Mouse (Mus musculus) forebrain, postnatal 0 days (tissue): ENCODE results near the gene Camta1. TPM values are rescaled to one million over a fixed set of nuclear protein-coding genes. Genes with fewer than 3 reads are reported as not detected.
A peak's percentile ranks its signal among the peaks of the same experiment; 100 is the strongest.

ENCODE experiments used
- ATAC-seq: fragments of 200-750 bp; cut with Nextera tagmentation; 2 replicates; pipeline ENCODE4 v1.8.0; 2017; ENCODE audit warnings: mild to moderate bottlenecking, moderate library complexity
- DNase-seq: peaks from one replicate; pipeline ENCODE4 v3.0.0-alpha.2; 2015
- H3K27ac ChIP-seq: fragments of 300-500 bp; sonication (generic); 2 replicates; pipeline ENCODE4 v1.5.1; 2014; ENCODE audit warnings: low read depth, mild to moderate bottlenecking, antibody characterized with exemption, low read length, moderate library complexity, mixed read lengths
- H3K27me3 ChIP-seq: fragments of 300-500 bp; sonication (generic); 2 replicates; pipeline ENCODE4 v1.6.1; 2014; ENCODE audit warnings: mild to moderate bottlenecking, low read length, mixed read lengths; ENCODE audit not compliant: insufficient read depth
- H3K36me3 ChIP-seq: fragments of 300-500 bp; sonication (generic); 2 replicates; pipeline ENCODE4 v1.6.1; 2014; ENCODE audit warnings: mild to moderate bottlenecking, moderate library complexity; ENCODE audit not compliant: insufficient read depth
- H3K4me1 ChIP-seq: fragments of 300-500 bp; sonication (generic); 2 replicates; pipeline ENCODE4 v1.6.1; 2014; ENCODE audit warnings: antibody characterized with exemption; ENCODE audit not compliant: insufficient read depth
- H3K4me2 ChIP-seq: fragments of 300-500 bp; sonication (generic); 2 replicates; pipeline ENCODE4 v1.6.1; 2014; ENCODE audit warnings: low read depth, mild to moderate bottlenecking, moderate library complexity
- H3K4me3 ChIP-seq: fragments of 300-500 bp; sonication (generic); 2 replicates; pipeline ENCODE4 v1.5.1; 2014; ENCODE audit warnings: low read depth, low read length, mixed read lengths
- H3K9ac ChIP-seq: fragments of 300-500 bp; sonication (generic); 2 replicates; pipeline ENCODE4 v1.6.1; 2014; ENCODE audit warnings: mild to moderate bottlenecking
- H3K9me3 ChIP-seq: fragments of 300-500 bp; sonication (generic); 2 replicates; pipeline ENCODE4 v1.6.1; 2016; ENCODE audit warnings: low read length
- CTCF ChIP-seq: sonication (generic); IDR thresholded peaks from 2 replicates; pipeline ENCODE4 v1.5.1; 2016; ENCODE audit warnings: antibody characterized with exemption, control low read depth, low read depth
- WGBS: fragments of 180-500 bp; shearing (Covaris S2); extraction: QIAGEN DNeasy Blood & Tissue Kit; methylation state at CpG from one replicate; pipeline ENCODE4 v1.1.7; 2014; 5-methylcytosine and 5-hydroxymethylcytosine counted together
- polyA plus RNA-seq: library from polyadenylated mRNA; unstranded; fragments of >200 nt; fragmentation: Nextera tagmentation; extraction: Ambion mirVana; gene quantifications from 2 replicates; pipeline ENCODE4 v1.2.1, GENCODE M21; 2015
- total RNA-seq: library from RNA; depleted of rRNA; stranded (reverse); fragments of >200 nt; gene quantifications from 2 replicates; pipeline ENCODE4 v1.2.3, GENCODE M21; 2014

Camta1 gene
- total and polyA plus RNA-seq, 2 experiments from 2014 or later = 87.4 to 131 TPM

- no peak for TF ChIP-seq CTCF
- Histone ChIP-seq H3K4me1 (no peaks in the 10 kb centered on the region), H3K4me3 (no peak overlapping the region), H3K36me3 (no peaks in the 10 kb centered on the region), H3K9ac (no peak overlapping the region), H3K4me2 (no peak overlapping the region), H3K27ac (no peak overlapping the region), H3K9me3 (no peaks in the 10 kb centered on the region), H3K27me3 (no peaks in the 10 kb centered on the region)
- WGBS = 46% methylated on average over 11 of the region's 11 CpGs
- no peak for ATAC-seq
- no peak for DNase-seq
Measured at GRCm38 (mm10) chr4:151213475-151213874, 648.2 kb downstream of the Camta1 start.

- no peak for ATAC-seq
- H3K4me3 ChIP-seq = no peak overlapping the region
- no peaks in the 10 kb centered on the region for H3K4me1 ChIP-seq
- no peaks in the 10 kb centered on the region for H3K27me3 ChIP-seq
- H3K27ac ChIP-seq = no peak overlapping the region
- TF ChIP-seq CTCF = no peak
- H3K9me3 ChIP-seq = no peaks in the 10 kb centered on the region
- H3K9ac ChIP-seq = no peak overlapping the region
- no peak overlapping the region for H3K4me2 ChIP-seq
- WGBS = 84% methylated on average over 6 of the region's 6 CpGs
- DNase-seq = no peak
- no peaks in the 10 kb centered on the region for H3K36me3 ChIP-seq
Measured at GRCm38 (mm10) chr4:151211992-151212391, 649.7 kb downstream of the Camta1 start.

GRCm38 (mm10) chr4:151207566-151207965 is 654.1 kb downstream of the Camta1 start:
- Histone ChIP-seq H3K4me2 (no peak overlapping the region), H3K36me3 (no peaks in the 10 kb centered on the region), H3K4me1 (no peaks in the 10 kb centered on the region), H3K27me3 (no peaks in the 10 kb centered on the region), H3K9me3 (no peaks in the 10 kb centered on the region), H3K27ac (no peak overlapping the region), H3K9ac (no peak overlapping the region), H3K4me3 (no peak overlapping the region)
- no peak for TF ChIP-seq CTCF
- 73% methylated on average over 7 of the region's 7 CpGs for WGBS
- no peak for ATAC-seq
- DNase-seq = no peak

GRCm38 (mm10) chr4:151202891-151203290 is 658.8 kb downstream of the Camta1 start:
- DNase-seq (no peak), ATAC-seq (no peak)
- Histone ChIP-seq H3K4me1 (no peaks in the 10 kb centered on the region), H3K4me3 (no peak overlapping the region), H3K4me2 (no peak overlapping the region), H3K27me3 (no peaks in the 10 kb centered on the region), H3K9me3 (no peaks in the 10 kb centered on the region), H3K27ac (no peak overlapping the region), H3K36me3 (no peaks in the 10 kb centered on the region), H3K9ac (no peak overlapping the region)
- no peak for TF ChIP-seq CTCF
- WGBS = 22% methylated on average over 6 of the region's 6 CpGs

- Histone ChIP-seq H3K27me3 (no peaks in the 10 kb centered on the region), H3K9ac (no peak overlapping the region), H3K9me3 (no peaks in the 10 kb centered on the region), H3K36me3 (no peaks in the 10 kb centered on the region), H3K4me2 (no peak overlapping the region), H3K27ac (no peak overlapping the region), H3K4me3 (no peak overlapping the region), H3K4me1 (no peaks in the 10 kb centered on the region)
- TF ChIP-seq CTCF = no peak
- 62% methylated on average over 9 of the region's 9 CpGs for WGBS
- ATAC-seq = peak; percentile 27; the same call in 1 of the 2 replicates
- DNase-seq = peak; percentile 46
Measured at GRCm38 (mm10) chr4:151200316-151200715, 661.4 kb downstream of the Camta1 start.

GRCm38 (mm10) chr4:151195126-151195525 is 666.5 kb downstream of the Camta1 start:
- Histone ChIP-seq H3K9me3 (no peaks in the 10 kb centered on the region), H3K27ac (no peak overlapping the region), H3K4me1 (no peaks in the 10 kb centered on the region), H3K9ac (no peak overlapping the region), H3K4me3 (no peak overlapping the region), H3K27me3 (no peaks in the 10 kb centered on the region; the same call in none of the 2 replicates), H3K36me3 (no peaks in the 10 kb centered on the region), H3K4me2 (no peak overlapping the region)
- DNase-seq (no peak), ATAC-seq (no peak)
- TF ChIP-seq CTCF = no peak
- 53% methylated on average over 10 of the region's 10 CpGs for WGBS

GRCm38 (mm10) chr4:151194715-151195097 is 667.0 kb downstream of the Camta1 start:
- Histone ChIP-seq H3K9me3 (no peaks in the 10 kb centered on the region), H3K4me1 (no peaks in the 10 kb centered on the region), H3K27me3 (no peaks in the 10 kb centered on the region; the same call in none of the 2 replicates), H3K4me2 (no peak overlapping the region), H3K36me3 (no peaks in the 10 kb centered on the region), H3K9ac (no peak overlapping the region), H3K27ac (no peak overlapping the region), H3K4me3 (no peak overlapping the region)
- TF ChIP-seq CTCF = no peak
- 32% methylated on average over 4 of the region's 4 CpGs for WGBS
- ATAC-seq (no peak), DNase-seq (no peak)
